Mouse (Mus musculus) stomach, embryonic 14.5 days (tissue): ENCODE results near the gene Dnajc11. TPM values are rescaled to one million over a fixed set of nuclear protein-coding genes. Genes with fewer than 3 reads are reported as not detected.

Source experiments
- ATAC-seq: fragments of 200-750 bp; cut with Nextera tagmentation; 2 replicates; pipeline ENCODE4 v1.8.0; 2017; ENCODE audit warnings: low read depth, moderate TSS enrichment; ENCODE audit not compliant: insufficient number of reproducible peaks, insufficient read depth, low FRiP score
- H3K27ac ChIP-seq: fragments of 300-500 bp; sonication (generic); 2 replicates; pipeline ENCODE4 v1.5.1; 2014; ENCODE audit warnings: mild to moderate bottlenecking, low read length, moderate library complexity, mixed read lengths
- H3K27me3 ChIP-seq: fragments of 300-500 bp; sonication (generic); 2 replicates; pipeline ENCODE4 v1.6.1; 2014; ENCODE audit warnings: low read length, control low read depth, mixed read lengths; ENCODE audit not compliant: control insufficient read depth, insufficient read depth
- H3K36me3 ChIP-seq: fragments of 300-500 bp; sonication (generic); 2 replicates; pipeline ENCODE4 v1.6.1; 2014; ENCODE audit warnings: mild to moderate bottlenecking, control low read depth, low read length, moderate library complexity, mixed read lengths; ENCODE audit not compliant: control insufficient read depth, insufficient read depth
- H3K4me1 ChIP-seq: fragments of 300-500 bp; sonication (generic); 2 replicates; pipeline ENCODE4 v1.6.1; 2014; ENCODE audit warnings: low read length, control low read depth, mixed read lengths; ENCODE audit not compliant: control insufficient read depth, insufficient read depth
- H3K4me2 ChIP-seq: fragments of 300-500 bp; sonication (generic); replicated peaks from 2 replicates; pipeline ENCODE4 v1.6.1; 2014; ENCODE audit warnings: low read depth, low read length, control low read depth
- H3K4me3 ChIP-seq: fragments of 300-500 bp; sonication (generic); 2 replicates; pipeline ENCODE4 v1.5.1; 2014; ENCODE audit warnings: low read depth, low read length, control low read depth
- H3K9ac ChIP-seq: fragments of 300-500 bp; sonication (generic); replicated peaks from 2 replicates; pipeline ENCODE4 v1.6.1; 2014; ENCODE audit warnings: low read depth, mild to moderate bottlenecking, control low read depth, low read length, moderate library complexity, mixed read lengths
- H3K9me3 ChIP-seq: fragments of 300-500 bp; sonication (generic); 2 replicates; pipeline ENCODE4 v1.6.1; 2016; ENCODE audit warnings: low read depth, low read length, control low read depth; ENCODE audit not compliant: control insufficient read depth
- WGBS: fragments of 180-500 bp; shearing (Covaris S2); extraction: QIAGEN DNeasy Blood & Tissue Kit; methylation state at CpG from one replicate; pipeline ENCODE4 v1.1.7; 2014; 5-methylcytosine and 5-hydroxymethylcytosine counted together
- polyA plus RNA-seq: library from polyadenylated mRNA; unstranded; fragments of >200 nt; fragmentation: Nextera tagmentation; extraction: Ambion mirVana; gene quantifications from 2 replicates; pipeline ENCODE4 v1.2.1, GENCODE M21; 2014

Dnajc11 gene
- 59.9 and 62.6 TPM in 2 replicates for polyA plus RNA-seq

- Histone ChIP-seq H3K36me3 (peaks cover 5% of the 10 kb centered on the region), H3K4me1 (peaks cover 4% of the 10 kb centered on the region; the same call in 1 of the 2 replicates), H3K4me2 (peak within 1 kb of the TSS; percentile 94), H3K27me3 (no peaks in the 10 kb centered on the region), H3K27ac (no peak within 1 kb of the TSS), H3K9ac (peak within 1 kb of the TSS; percentile 95), H3K4me3 (peak within 1 kb of the TSS; percentile 100), H3K9me3 (no peaks in the 10 kb centered on the region)
- peak; percentile 90 for ATAC-seq
- under 1% methylated on average over 82 of the region's 83 CpGs for WGBS
Observed at GRCm38 (mm10) chr4:151933505-151934214, at the start of gene Dnajc11. Gene Dnajc11 (plus strand): TSS chr4:151933691.

DNA sequence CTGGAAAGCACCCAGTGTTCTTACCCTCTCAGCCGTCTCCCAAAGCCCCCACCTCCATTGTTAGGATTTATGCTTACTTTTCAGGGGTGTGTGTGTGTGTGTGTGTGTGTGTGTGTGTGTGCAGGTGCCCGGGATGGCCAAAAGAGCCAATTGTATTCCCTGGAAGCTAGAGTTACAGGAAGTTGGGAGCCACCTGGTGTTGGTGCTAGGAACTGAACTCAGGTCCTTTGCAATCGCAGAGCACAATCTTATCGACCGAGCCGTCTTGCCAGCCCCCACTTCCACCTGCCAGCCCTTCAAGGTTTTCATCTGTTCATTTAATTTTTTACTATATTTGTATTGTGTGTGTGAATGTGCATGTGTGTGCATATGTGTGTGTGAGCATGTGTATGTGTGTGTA, 40.2 kb upstream of the Dnajc11 start:
- no peak overlapping the region for H3K9ac ChIP-seq
- H3K27ac ChIP-seq: no peak overlapping the region
- no peaks in the 10 kb centered on the region for H3K36me3 ChIP-seq
- no peaks in the 10 kb centered on the region for H3K27me3 ChIP-seq
- ATAC-seq: no peak
- H3K9me3 ChIP-seq: no peaks in the 10 kb centered on the region
- H3K4me1 ChIP-seq: no peaks in the 10 kb centered on the region
- WGBS: 70% methylated on average over 6 of the region's 6 CpGs
- H3K4me2 ChIP-seq: no peak overlapping the region
- no peak overlapping the region for H3K4me3 ChIP-seq

GRCm38 (mm10) chr4:151894926-151895325, 38.6 kb upstream of the Dnajc11 start:
- no peak overlapping the region for H3K9ac ChIP-seq
- WGBS: 90% methylated on average over 12 of the region's 12 CpGs
- no peak overlapping the region for H3K27ac ChIP-seq
- no peaks in the 10 kb centered on the region for H3K27me3 ChIP-seq
- no peak overlapping the region for H3K4me3 ChIP-seq
- H3K4me2 ChIP-seq: no peak overlapping the region
- no peaks in the 10 kb centered on the region for H3K36me3 ChIP-seq
- no peaks in the 10 kb centered on the region for H3K9me3 ChIP-seq
- H3K4me1 ChIP-seq: no peaks in the 10 kb centered on the region
- no peak for ATAC-seq

DNA sequence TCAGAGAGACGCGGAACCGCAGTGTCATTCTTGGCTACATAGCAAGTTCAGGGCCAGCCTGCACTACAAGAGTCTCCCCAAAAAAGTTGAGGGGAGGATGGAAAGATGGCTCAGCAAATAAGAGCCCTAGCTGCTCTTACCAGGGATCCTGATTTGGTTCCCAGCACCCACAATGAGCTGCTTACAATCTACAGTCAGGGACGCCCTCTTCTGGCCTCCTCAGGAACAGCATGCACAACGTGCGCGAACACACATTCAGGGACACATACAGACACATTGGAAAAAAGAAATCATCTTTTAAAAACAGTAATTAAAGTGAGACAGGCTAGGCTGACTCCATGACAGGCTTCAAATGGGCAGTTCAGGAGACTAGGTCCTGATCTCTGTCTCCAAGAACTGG, 37.9 kb upstream of the Dnajc11 start:
- WGBS: 86% methylated on average over 7 of the region's 7 CpGs
- H3K9ac ChIP-seq: no peak overlapping the region
- no peaks in the 10 kb centered on the region for H3K9me3 ChIP-seq
- H3K36me3 ChIP-seq: no peaks in the 10 kb centered on the region
- H3K27me3 ChIP-seq: no peaks in the 10 kb centered on the region
- ATAC-seq: no peak
- no peak overlapping the region for H3K4me3 ChIP-seq
- no peaks in the 10 kb centered on the region for H3K4me1 ChIP-seq
- H3K4me2 ChIP-seq: no peak overlapping the region
- H3K27ac ChIP-seq: no peak overlapping the region

DNA sequence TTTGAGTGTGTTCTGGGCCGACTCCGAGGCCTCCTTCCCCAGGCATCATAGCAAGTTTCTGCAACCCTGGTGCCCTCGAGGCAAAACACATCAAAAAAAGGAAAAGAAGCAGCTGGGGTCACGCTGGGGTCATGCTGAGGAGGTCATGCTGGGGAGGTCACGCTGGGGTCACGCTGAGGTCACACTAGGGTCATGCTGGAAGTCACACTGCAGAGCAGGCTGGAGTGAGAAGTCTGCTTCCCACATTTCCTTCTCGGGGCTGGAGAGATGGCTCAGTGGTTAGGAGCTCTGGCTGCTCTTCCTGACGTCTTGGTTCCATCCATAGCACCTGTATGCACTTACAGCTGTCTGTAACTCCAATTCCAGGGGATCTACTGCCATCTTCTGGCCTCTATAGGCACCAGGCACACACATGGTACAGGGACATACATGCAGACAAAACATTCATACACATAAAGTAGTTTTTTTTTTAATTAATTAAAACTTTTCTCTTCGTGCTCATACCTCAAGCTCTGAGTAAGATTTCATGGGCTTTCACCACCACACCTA, 36.3 kb upstream of the Dnajc11 start:
- 71% methylated on average over 9 of the region's 9 CpGs for WGBS
- Histone ChIP-seq H3K9me3 (no peaks in the 10 kb centered on the region), H3K4me2 (no peak overlapping the region), H3K9ac (no peak overlapping the region), H3K36me3 (no peaks in the 10 kb centered on the region), H3K4me3 (no peak overlapping the region), H3K4me1 (no peaks in the 10 kb centered on the region), H3K27ac (no peak overlapping the region), H3K27me3 (no peaks in the 10 kb centered on the region)
- ATAC-seq: no peak

GRCm38 (mm10) chr4:151898600-151899245, 34.8 kb upstream of the Dnajc11 start:
- no peaks in the 10 kb centered on the region for H3K36me3 ChIP-seq
- no peak overlapping the region for H3K27ac ChIP-seq
- no peak overlapping the region for H3K4me2 ChIP-seq
- no peak overlapping the region for H3K9ac ChIP-seq
- H3K9me3 ChIP-seq: no peaks in the 10 kb centered on the region
- no peaks in the 10 kb centered on the region for H3K27me3 ChIP-seq
- 49% methylated on average over 13 of the region's 13 CpGs for WGBS
- no peak for ATAC-seq
- H3K4me1 ChIP-seq: no peaks in the 10 kb centered on the region
- H3K4me3 ChIP-seq: no peak overlapping the region

DNA sequence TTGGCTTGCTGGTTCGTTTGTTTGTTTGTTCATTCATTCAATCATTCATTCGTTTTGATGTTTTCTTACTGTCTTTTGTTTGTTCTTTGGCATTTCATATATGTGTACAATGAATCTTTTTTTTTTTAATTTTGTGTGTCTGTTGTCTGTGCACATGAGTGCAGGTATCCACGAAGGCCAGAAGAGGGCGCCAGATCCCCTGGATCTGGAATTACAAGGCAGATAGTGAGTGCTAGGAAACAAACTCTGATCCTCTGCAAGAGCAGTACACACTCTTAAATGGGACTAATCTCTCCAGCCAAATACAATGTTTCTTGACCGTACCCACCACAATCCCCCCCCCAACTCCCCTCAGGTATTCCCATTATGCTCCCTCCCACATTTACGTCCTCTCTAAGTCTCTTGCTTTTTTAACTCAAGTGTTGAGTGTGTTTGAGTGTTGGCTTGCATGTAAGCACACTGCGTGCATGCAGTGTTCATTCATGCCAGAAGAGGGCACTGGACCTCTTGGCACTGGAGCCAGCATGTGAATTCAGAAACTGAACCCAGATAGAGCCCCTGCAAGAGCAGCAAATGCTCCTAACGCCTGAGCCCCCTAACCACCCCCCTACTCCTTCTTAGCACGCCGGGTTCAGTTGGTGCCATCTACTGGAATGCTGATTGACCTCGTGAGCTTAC, 33.6 kb upstream of the Dnajc11 start:
- no peaks in the 10 kb centered on the region for H3K9me3 ChIP-seq
- H3K4me3 ChIP-seq: no peak overlapping the region
- H3K36me3 ChIP-seq: no peaks in the 10 kb centered on the region
- ATAC-seq: no peak
- WGBS: 65% methylated on average over 11 of the region's 11 CpGs
- H3K27me3 ChIP-seq: no peaks in the 10 kb centered on the region
- no peak overlapping the region for H3K27ac ChIP-seq
- no peaks in the 10 kb centered on the region for H3K4me1 ChIP-seq
- H3K4me2 ChIP-seq: no peak overlapping the region
- H3K9ac ChIP-seq: no peak overlapping the region

GRCm38 (mm10) chr4:151900735-151901134, 32.8 kb upstream of the Dnajc11 start:
- 80% methylated on average over 6 of the region's 6 CpGs for WGBS
- H3K4me2 ChIP-seq: no peak overlapping the region
- ATAC-seq: no peak
- H3K9ac ChIP-seq: no peak overlapping the region
- no peaks in the 10 kb centered on the region for H3K4me1 ChIP-seq
- H3K27me3 ChIP-seq: no peaks in the 10 kb centered on the region
- H3K36me3 ChIP-seq: no peaks in the 10 kb centered on the region
- no peak overlapping the region for H3K4me3 ChIP-seq
- H3K9me3 ChIP-seq: no peaks in the 10 kb centered on the region
- H3K27ac ChIP-seq: no peak overlapping the region
